Mouse (Mus musculus): Measurements from ENCODE around the gene Tor3a.

Gene Tor3a

GRCm38 (mm10) chr1:156674195-156675000, at the start of gene Tor3a:
Gene Tor3a, minus strand, starts transcription at chr1:156674356.
- DNase-seq (ENCODE audit: extremely low spot score, low read depth, low spot score) = no peak

- DNase-seq (ENCODE audit: extremely low spot score, low read depth, low spot score) = no peak
Observed at GRCm38 (mm10) chr1:156722089-156722488, 47.9 kb upstream of the Tor3a start.

GRCm38 (mm10) chr1:156720046-156720445, 45.9 kb upstream of the Tor3a start:
- no peak for DNase-seq (ENCODE audit: extremely low spot score, low read depth, low spot score)

GRCm38 (mm10) chr1:156718950-156719805, 45.0 kb upstream of the Tor3a start, which contains the start of gene Fam20b:
Gene Fam20b, minus strand, starts transcription at chr1:156719086.
- peak; percentile 76 for DNase-seq (ENCODE audit: extremely low spot score, low read depth, low spot score)

GRCm38 (mm10) chr1:156718286-156718949, 44.3 kb upstream of the Tor3a start:
- DNase-seq (ENCODE audit: extremely low spot score, low read depth, low spot score) = no peak

GRCm38 (mm10) chr1:156717751-156718285, 43.7 kb upstream of the Tor3a start:
- no peak for DNase-seq (ENCODE audit: extremely low spot score, low read depth, low spot score)

GRCm38 (mm10) chr1:156716681-156717080, 42.5 kb upstream of the Tor3a start:
- DNase-seq (ENCODE audit: extremely low spot score, low read depth, low spot score) = no peak

- no peak for DNase-seq (ENCODE audit: extremely low spot score, low read depth, low spot score)
Observed at GRCm38 (mm10) chr1:156710472-156711098, 36.4 kb upstream of the Tor3a start.

- DNase-seq (ENCODE audit: extremely low spot score, low read depth, low spot score) = no peak
Observed at GRCm38 (mm10) chr1:156708672-156709071, 34.5 kb upstream of the Tor3a start.

- DNase-seq (ENCODE audit: extremely low spot score, low read depth, low spot score) = no peak
Observed at GRCm38 (mm10) chr1:156705696-156706285, 31.6 kb upstream of the Tor3a start.

GRCm38 (mm10) chr1:156703444-156703843, 29.3 kb upstream of the Tor3a start:
- DNase-seq (ENCODE audit: extremely low spot score, low read depth, low spot score) = no peak

- no peak for DNase-seq (ENCODE audit: extremely low spot score, low read depth, low spot score)
Observed at GRCm38 (mm10) chr1:156702151-156702550, 28.0 kb upstream of the Tor3a start.

- no peak for DNase-seq (ENCODE audit: extremely low spot score, low read depth, low spot score)
Observed at GRCm38 (mm10) chr1:156686025-156686661, 12.0 kb upstream of the Tor3a start.

- DNase-seq (ENCODE audit: extremely low spot score, low read depth, low spot score) = no peak
Observed at GRCm38 (mm10) chr1:156679599-156679998, 5.4 kb upstream of the Tor3a start.

GRCm38 (mm10) chr1:156677230-156677629, 3.1 kb upstream of the Tor3a start:
- no peak for DNase-seq (ENCODE audit: extremely low spot score, low read depth, low spot score)

- no peak for DNase-seq (ENCODE audit: extremely low spot score, low read depth, low spot score)
Observed at GRCm38 (mm10) chr1:156676596-156676995, 2.4 kb upstream of the Tor3a start.

- DNase-seq (ENCODE audit: extremely low spot score, low read depth, low spot score) = peak; percentile 57
Observed at GRCm38 (mm10) chr1:156676171-156676570, 2.0 kb upstream of the Tor3a start.

- no peak for DNase-seq (ENCODE audit: extremely low spot score, low read depth, low spot score)
Observed at GRCm38 (mm10) chr1:156673476-156674194, 521 bp downstream of the Tor3a start.

Data from hindlimb bud, embryonic 11.5 days (tissue).